ENCODE assay signal across 10 mouse cellular contexts in the genomic region with DNA sequence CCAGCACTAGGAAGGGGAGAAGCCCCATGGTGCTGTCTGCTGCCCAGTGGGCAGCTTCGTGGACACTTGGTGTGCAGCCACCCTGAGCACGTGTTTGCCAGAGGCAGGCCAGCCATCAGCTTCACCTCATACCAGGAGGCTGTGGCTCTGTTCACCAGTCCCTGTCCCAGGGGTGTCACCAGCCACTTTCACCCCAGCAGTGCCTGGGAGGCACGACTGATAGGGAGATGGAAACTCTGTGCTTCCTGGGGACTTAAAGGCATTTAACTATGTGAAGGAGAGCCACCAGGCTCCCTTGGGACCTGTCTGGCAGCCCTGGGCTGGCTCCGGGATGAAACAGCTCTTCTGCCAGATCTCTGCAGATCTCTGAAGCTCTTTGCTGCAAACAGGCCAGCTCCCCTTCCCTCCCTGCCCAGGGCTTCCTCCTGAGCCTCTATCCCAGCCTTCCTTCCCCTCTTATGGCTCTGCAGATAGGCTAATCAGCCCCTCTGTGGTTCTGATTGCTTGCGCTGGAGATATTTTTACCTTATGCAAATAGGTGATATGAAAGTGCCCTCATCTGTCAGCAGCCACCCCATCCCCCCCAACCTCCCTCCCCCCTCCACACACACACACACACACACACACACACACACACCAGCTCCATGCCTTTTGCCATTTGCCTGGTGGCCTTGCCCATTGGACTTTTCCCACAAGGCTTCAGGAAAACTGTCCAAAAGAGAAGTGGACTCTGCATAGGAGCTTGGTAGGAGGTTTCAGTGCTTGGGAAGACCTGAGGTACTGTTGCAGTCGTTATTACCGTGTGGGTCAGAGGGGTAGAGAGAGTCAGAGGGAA. TPM values are rescaled to one million over a fixed set of nuclear protein-coding genes. Genes with fewer than 3 reads are reported as not detected.
DNase-seq lines count a peak whose midpoint lies in the region; ATAC-seq and TF ChIP-seq lines count a peak whose summit lies in the region.
"Had no signal": no experiment of that assay in that cellular context is flagged by ENCODE, and none has a peak within 500 bp of the region (broad histone marks: within the 10 kb centered on the region; RNA-seq: fewer than 3 reads in every experiment).

No protein-coding gene starts in this region.

- H3K9me3 ChIP-seq in heart, embryonic 15.5 days (replicated peaks), result no peaks in the 10 kb centered on the region
- H3K9me3 ChIP-seq in liver, embryonic 14.5 days (ENCODE audit: control insufficient read depth, low read length), result no peaks in the 10 kb centered on the region

- no peak for TF ChIP-seq CTCF in liver, embryonic 14.5 days (IDR thresholded peaks at IDR 0.05; ENCODE audit: low read depth)

- H3K4me2 ChIP-seq in heart, embryonic 15.5 days, result peak overlapping the region; percentile 51
- no peak overlapping the region; the same call in 1 of the 2 replicates for H3K4me2 ChIP-seq in liver, embryonic 14.5 days (ENCODE audit: low read depth)

- peaks cover 85% of the 10 kb centered on the region for H3K4me1 ChIP-seq in heart, embryonic 15.5 days (replicated peaks)
- H3K4me1 ChIP-seq in liver, embryonic 14.5 days (replicated peaks; ENCODE audit: control insufficient read depth in 2 of 2, insufficient read depth in 2 of 2, low read length in 1 of 2), result peaks cover 8 to 28% of the 10 kb centered on the region in 2 experiments

- 9% methylated on average over 7 of the region's 7 CpGs for WGBS in heart, embryonic 15.5 days
- WGBS in liver, embryonic 14.5 days (ENCODE audit: insufficient replicate concordance), result 15% methylated on average over 7 of the region's 7 CpGs

- H3K27ac ChIP-seq in heart, embryonic 15.5 days, result peak overlapping the region; percentile 92
- no peak overlapping the region for H3K27ac ChIP-seq in liver, embryonic 14.5 days

- H3K9ac ChIP-seq in heart, embryonic 15.5 days, result peak overlapping the region; percentile 50
- H3K9ac ChIP-seq in liver, embryonic 14.5 days (replicated peaks), result no peak overlapping the region

- no peaks in the 10 kb centered on the region for H3K27me3 ChIP-seq in heart, embryonic 15.5 days
- H3K27me3 ChIP-seq in liver, embryonic 14.5 days (ENCODE audit: control insufficient read depth, insufficient read depth, low read length), result no peaks in the 10 kb centered on the region; the same call in 1 of the 2 replicates

- TF ChIP-seq EP300 in liver, embryonic 14.5 days (IDR thresholded peaks at IDR 0.05; ENCODE audit: low read depth), result peak; percentile 70

- peak overlapping the region; percentile 4; the same call in 1 of the 2 replicates for H3K4me3 ChIP-seq in heart, embryonic 15.5 days
- no peak overlapping the region for H3K4me3 ChIP-seq in liver, embryonic 14.5 days (ENCODE audit: insufficient read depth in 1 of 2, low read depth in 2 of 2, low read length in 2 of 2)
- H3K4me3 ChIP-seq: erythroblast, embryonic 14.5 days had no signal

- peak; percentile 70 for ATAC-seq in heart, embryonic 15.5 days (replicated peaks; ENCODE audit: insufficient number of reproducible peaks, insufficient read depth, low FRiP score, low read depth)
- peak; percentile 84 for ATAC-seq in liver, embryonic 14.5 days (ENCODE audit: insufficient read depth)

- no peaks in the 10 kb centered on the region for H3K36me3 ChIP-seq in heart, embryonic 15.5 days
- H3K36me3 ChIP-seq in liver, embryonic 14.5 days (replicated peaks; ENCODE audit: control insufficient read depth, insufficient read depth, low read depth), result no peaks in the 10 kb centered on the region

- peak; percentile 54 to 55 for DNase-seq in cerebellum, postnatal 14 days
- no peak for DNase-seq in cerebellum, adult 9-10 months
- DNase-seq in 3134 (ENCODE audit: extremely low read depth, insufficient read length, low spot score), result peak; percentile 55
- no peak for DNase-seq in liver, embryonic 14.5 days (ENCODE audit: low read depth in 3 of 3, low spot score in 3 of 3)
- DNase-seq in ovary, postnatal 36 days (ENCODE audit: low spot score), result no peak
- DNase-seq in right cerebral cortex, adult 18-20 months, result no peak
- no peak for DNase-seq in adrenal gland, adult 2 months
- DNase-seq: kidney, postnatal 4 days had no signal

RNA-seq across cellular contexts. Expression of a gene that starts 8.3 kb away (rescaled TPM):
- 35.2 and 42.8 TPM in 2 replicates for polyA plus RNA-seq in heart, embryonic 15.5 days (2015; fragmentation: Nextera tagmentation; extraction: Ambion mirVana)
- 0.64 and 0.83 TPM in 2 replicates for polyA plus RNA-seq in liver, embryonic 14.5 days (2012; rRNA removed)
- 0.43 and 1.1 TPM in 2 replicates for polyA plus RNA-seq in liver, embryonic 14.5 days (2014; fragmentation: Nextera tagmentation; extraction: Ambion mirVana)
- total RNA-seq in adrenal gland, adult 2 months (2021), result 1 to 10 TPM; 5.5 to 7.7 TPM
- polyA plus RNA-seq in adrenal gland, adult 2 months (2012; rRNA removed), result 14.1 and 16.4 TPM in 2 replicates

RNA-seq across cellular contexts. Expression of a gene that starts 28.3 kb away (rescaled TPM):
- 26.7 and 32.0 TPM in 2 replicates for polyA plus RNA-seq in heart, embryonic 15.5 days (2015; fragmentation: Nextera tagmentation; extraction: Ambion mirVana)
- 8.7 and 10.8 TPM in 2 replicates for polyA plus RNA-seq in liver, embryonic 14.5 days (2012; rRNA removed)
- polyA plus RNA-seq in liver, embryonic 14.5 days (2014; fragmentation: Nextera tagmentation; extraction: Ambion mirVana), result 9.3 and 10.7 TPM in 2 replicates
- 10 to 100 TPM; 13.1 to 16.7 TPM for total RNA-seq in adrenal gland, adult 2 months (2021)
- 19.6 and 23.8 TPM in 2 replicates for polyA plus RNA-seq in adrenal gland, adult 2 months (2012; rRNA removed)

RNA-seq across cellular contexts. Expression of a gene that starts 28.6 kb away (rescaled TPM):
- polyA plus RNA-seq in heart, embryonic 15.5 days (2015; fragmentation: Nextera tagmentation; extraction: Ambion mirVana), result 4.9 and 7.3 TPM in 2 replicates
- 0.83 and 0.96 TPM in 2 replicates for polyA plus RNA-seq in liver, embryonic 14.5 days (2012; rRNA removed)
- polyA plus RNA-seq in liver, embryonic 14.5 days (2014; fragmentation: Nextera tagmentation; extraction: Ambion mirVana), result 0.75 and 0.81 TPM in 2 replicates
- 10 to 100 TPM in 1 of 2 experiments, 1 to 10 TPM in 1; 9.6 to 10.5 TPM for total RNA-seq in adrenal gland, adult 2 months (2021)
- polyA plus RNA-seq in adrenal gland, adult 2 months (2012; rRNA removed), result 12.3 and 13.0 TPM in 2 replicates

RNA-seq across cellular contexts. Expression of a gene that starts 50.0 kb away (rescaled TPM):
- 0.29 TPM in 1 of 2 replicates, not detected in the other for polyA plus RNA-seq in heart, embryonic 15.5 days (2015; fragmentation: Nextera tagmentation; extraction: Ambion mirVana)
- not detected in 2 replicates for polyA plus RNA-seq in liver, embryonic 14.5 days (2012; rRNA removed)
- polyA plus RNA-seq in liver, embryonic 14.5 days (2014; fragmentation: Nextera tagmentation; extraction: Ambion mirVana), result not detected in 2 replicates
- under 1 TPM; 0.59 to 0.95 TPM for total RNA-seq in adrenal gland, adult 2 months (2021)
- 0.28 and 0.45 TPM in 2 replicates for polyA plus RNA-seq in adrenal gland, adult 2 months (2012; rRNA removed)
- polyA plus RNA-seq: erythroblast, embryonic 14.5 days had no signal

RNA-seq across cellular contexts. Expression of a gene that starts 54.0 kb away (rescaled TPM):
- 0.49 and 1.1 TPM in 2 replicates for polyA plus RNA-seq in heart, embryonic 15.5 days (2015; fragmentation: Nextera tagmentation; extraction: Ambion mirVana)
- polyA plus RNA-seq in liver, embryonic 14.5 days (2012; rRNA removed), result 0.06 and 0.11 TPM in 2 replicates
- not detected in 2 replicates for polyA plus RNA-seq in liver, embryonic 14.5 days (2014; fragmentation: Nextera tagmentation; extraction: Ambion mirVana)
- total RNA-seq in adrenal gland, adult 2 months (2021), result 1 to 10 TPM in 1 of 2 experiments, under 1 TPM in 1; 0.55 to 1.1 TPM
- 0.57 and 0.71 TPM in 2 replicates for polyA plus RNA-seq in adrenal gland, adult 2 months (2012; rRNA removed)
- polyA plus RNA-seq: erythroblast, embryonic 14.5 days had no signal

Comparison
In these comparisons a context has a peak if more than half of its experiments do, and no peak if none do; other contexts are left out.
1. DNase-seq: peak in cerebellum, postnatal 14 days (2 of 2) and 3134 (single experiment); none in cerebellum, adult 9-10 months (single experiment), liver, embryonic 14.5 days (0 of 3), ovary, postnatal 36 days (single experiment), right cerebral cortex, adult 18-20 months (single experiment) and adrenal gland, adult 2 months (single experiment).